Mouse (Mus musculus): ENCODE measurements around the gene Ice2. TPM values are rescaled to one million over a fixed set of nuclear protein-coding genes. Genes with fewer than 3 reads are reported as not detected.

Ice2 gene
- polyA plus RNA-seq, 1 experiment from 2014 or later = 14.0 TPM

DNA sequence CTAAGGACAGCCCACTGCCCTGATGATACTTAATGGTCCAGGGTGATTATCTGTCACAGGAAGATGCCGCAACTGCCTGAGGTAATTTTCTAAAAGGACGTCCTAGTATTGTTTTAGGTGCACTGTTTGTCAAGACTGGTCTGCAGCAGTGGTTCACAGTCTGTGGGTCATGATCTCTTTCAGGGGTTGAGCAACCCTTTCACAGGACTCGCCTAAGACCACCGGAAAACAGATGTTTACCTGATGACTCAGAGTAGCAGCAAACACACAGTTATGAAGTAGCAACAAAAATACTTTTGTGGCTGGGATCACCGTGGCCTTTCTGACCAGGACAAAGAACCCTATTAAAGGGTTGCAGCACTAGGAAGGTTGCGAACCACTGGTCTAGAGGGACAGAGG is 80.1 kb downstream of the Ice2 start:
- ATAC-seq (ENCODE audit: insufficient number of reproducible peaks, low FRiP score) = no peak
- peaks cover 61% of the 10 kb centered on the region for H3K36me3 ChIP-seq
- no peaks in the 10 kb centered on the region for H3K27me3 ChIP-seq (replicated peaks)
- H3K4me3 ChIP-seq = no peak overlapping the region
- H3K9me3 ChIP-seq (replicated peaks) = no peaks in the 10 kb centered on the region
- no peak overlapping the region for H3K4me2 ChIP-seq
- no peak overlapping the region for H3K9ac ChIP-seq
- peaks cover 41% of the 10 kb centered on the region for H3K4me1 ChIP-seq (replicated peaks)
- H3K27ac ChIP-seq (ENCODE audit: poor library complexity, severe bottlenecking) = peak overlapping the region; percentile 71
- 60% methylated on average over 6 of the region's 6 CpGs for WGBS

DNA sequence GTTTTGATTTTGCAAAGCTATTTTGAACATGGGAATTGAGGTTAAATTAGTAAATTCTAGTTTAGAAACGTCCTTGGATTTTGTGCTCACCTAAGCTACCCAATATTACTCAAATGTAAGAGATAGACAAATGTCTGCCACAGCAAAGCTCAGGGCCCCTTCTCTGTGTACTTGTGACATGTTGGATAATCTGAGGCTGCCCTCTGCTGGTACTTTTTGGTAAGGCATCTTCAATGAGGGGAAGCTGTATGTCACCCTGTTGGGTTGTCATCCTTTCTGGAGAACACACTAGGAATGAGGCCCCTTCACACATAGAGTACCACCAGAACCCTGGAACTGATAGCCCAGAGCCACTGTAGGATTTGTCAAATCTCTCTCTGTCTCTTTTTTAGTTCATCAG is 82.6 kb downstream of the Ice2 start:
- no peaks in the 10 kb centered on the region for H3K27me3 ChIP-seq (replicated peaks)
- H3K9ac ChIP-seq = no peak overlapping the region
- no peak overlapping the region for H3K4me3 ChIP-seq
- no peaks in the 10 kb centered on the region for H3K9me3 ChIP-seq (replicated peaks)
- no peak for ATAC-seq (ENCODE audit: insufficient number of reproducible peaks, low FRiP score)
- H3K4me2 ChIP-seq = no peak overlapping the region
- no peak overlapping the region for H3K27ac ChIP-seq (ENCODE audit: poor library complexity, severe bottlenecking)
- H3K4me1 ChIP-seq (replicated peaks) = peaks cover 31% of the 10 kb centered on the region
- 3% methylated on average over 1 of the region's 1 CpGs for WGBS
- peaks cover 71% of the 10 kb centered on the region for H3K36me3 ChIP-seq

Small RNA genes lying within 50 kb of the gene (microRNA-seq; reads per million reads assigned to microRNA genes)
- gene Mir3109 = 2.4 reads per million, percentile 2 among the genes with 10 or more reads in this experiment

Other genes starting within 250 kb of the Ice2 start
- gene Anxa2, start 55.7 kb downstream of the Ice2 start, polyA plus RNA-seq (2016; fragmentation: Nextera tagmentation; extraction: Ambion mirVana) = 378 and 387 TPM in 2 replicates